Mouse (Mus musculus): ENCODE data around the gene Kbtbd4.

- TF ChIP-seq ZNF384 (IDR thresholded peaks at IDR 0.05; ENCODE audit: low read depth, low read length): no peak
- no peak for TF ChIP-seq JUND (conservative IDR thresholded peaks at IDR 0.05; ENCODE audit: low read depth, low read length)
- TF ChIP-seq ZC3H11A (IDR thresholded peaks at IDR 0.05; ENCODE audit: low read depth, low read length): no peak
- no peak for TF ChIP-seq HCFC1 (IDR thresholded peaks at IDR 0.05; ENCODE audit: low read depth, low read length)
- TF ChIP-seq SIN3A (IDR thresholded peaks at IDR 0.05; ENCODE audit: low read length): no peak
- TF ChIP-seq CTCF (conservative IDR thresholded peaks at IDR 0.05 in 1 of 2, IDR thresholded peaks at IDR 0.05 in 1 of 2; ENCODE audit: low read depth in 2 of 2, low read length in 2 of 2): no peak
- TF ChIP-seq SMC3 (IDR thresholded peaks at IDR 0.05; ENCODE audit: low read depth, low read length): no peak
- TF ChIP-seq POLR2A (IDR thresholded peaks at IDR 0.05; ENCODE audit: low read depth, low read length): no peak
- no peak for TF ChIP-seq ELF1 (IDR thresholded peaks at IDR 0.05; ENCODE audit: low read depth, low read length)
- no peak for TF ChIP-seq EP300 (IDR thresholded peaks at IDR 0.05; ENCODE audit: low read length)
These were observed 19.1 kb upstream of the Kbtbd4 start, which contains the start of gene C1qtnf4 for GRCm38 (mm10) chr2:90885218-90886041.

Data from CH12.LX (cell line).